In genomic region chr1:20693634-20694313, GRCm38 (mm10) we compare ENCODE assay signal across 40 mouse cellular contexts. TPM values are rescaled to one million over a fixed set of nuclear protein-coding genes. Genes with fewer than 3 reads are reported as not detected.
"Had no signal": no experiment of that assay in that cellular context is flagged by ENCODE, and none has a peak within 500 bp of the region (broad histone marks: within the 10 kb centered on the region; RNA-seq: fewer than 3 reads in every experiment).

No protein-coding gene starts in this region.

- H3K36me3 ChIP-seq: heart, embryonic 10.5 days; heart, embryonic 12.5 days; hindbrain, embryonic 13.5 days; hindbrain, embryonic 15.5 days; intestine, embryonic 15.5 days; limb, embryonic 13.5 days; limb, embryonic 15.5 days; liver, embryonic 12.5 days had no signal

- H3K4me3 ChIP-seq: heart, embryonic 10.5 days; heart, embryonic 12.5 days; hindbrain, embryonic 13.5 days; hindbrain, embryonic 15.5 days; intestine, embryonic 15.5 days; layer of hippocampus, adult 2 months; limb, embryonic 13.5 days; limb, embryonic 15.5 days; liver, embryonic 12.5 days had no signal

- H3K4me1 ChIP-seq: heart, embryonic 10.5 days; heart, embryonic 12.5 days; hindbrain, embryonic 13.5 days; hindbrain, embryonic 15.5 days; intestine, embryonic 15.5 days; limb, embryonic 13.5 days; limb, embryonic 15.5 days; liver, embryonic 12.5 days had no signal

- ATAC-seq: hindbrain, postnatal 0 days; intestine, embryonic 15.5 days; intestine, postnatal 0 days; liver, embryonic 12.5 days had no signal

- H3K9ac ChIP-seq: heart, embryonic 12.5 days; hindbrain, embryonic 13.5 days; hindbrain, embryonic 15.5 days; intestine, embryonic 15.5 days; limb, embryonic 13.5 days; limb, embryonic 15.5 days; liver, embryonic 12.5 days; liver, embryonic 14.5 days had no signal

- H3K9me3 ChIP-seq: heart, embryonic 10.5 days; heart, embryonic 12.5 days; hindbrain, embryonic 13.5 days; hindbrain, embryonic 15.5 days; intestine, embryonic 15.5 days; limb, embryonic 13.5 days; limb, embryonic 15.5 days; liver, embryonic 12.5 days had no signal

- H3K27ac ChIP-seq: heart, embryonic 10.5 days; hindbrain, embryonic 13.5 days; hindbrain, embryonic 15.5 days; hindbrain, postnatal 0 days; intestine, embryonic 15.5 days; layer of hippocampus, adult 2 months; limb, embryonic 13.5 days; limb, embryonic 15.5 days; liver, embryonic 12.5 days; liver, embryonic 14.5 days had no signal

- DNase-seq: gastrocnemius, postnatal 14 days; gastrocnemius, postnatal 36 days; heart, adult 18-20 months; heart, postnatal 10 days; kidney, adult 18-20 months; kidney, adult 8-10 months; kidney, postnatal 10 days; kidney, postnatal 25 days; kidney, postnatal 4 days; layer of hippocampus, postnatal 36 days; left cerebral cortex, postnatal 4 days had no signal

- H3K4me2 ChIP-seq: heart, embryonic 12.5 days; hindbrain, embryonic 13.5 days; hindbrain, embryonic 15.5 days; intestine, embryonic 15.5 days; limb, embryonic 13.5 days; limb, embryonic 15.5 days; liver, embryonic 12.5 days had no signal

- H3K27me3 ChIP-seq: heart, embryonic 12.5 days; hindbrain, embryonic 13.5 days; hindbrain, embryonic 15.5 days; intestine, embryonic 15.5 days; limb, embryonic 13.5 days; limb, embryonic 15.5 days; liver, embryonic 12.5 days had no signal

RNA-seq across cellular contexts. Expression of gene Il17a, which starts 36.9 kb away (rescaled TPM):
- total RNA-seq: gastrocnemius, adult 8-10 months; gastrocnemius, postnatal 14 days; gastrocnemius, postnatal 36 days; heart, adult 18-20 months; heart, adult 8-10 months; heart, postnatal 10 days; heart, postnatal 25 days; hematopoietic stem cell, adult 5-6 weeks; hindbrain, postnatal 0 days; layer of hippocampus, adult 2 months; layer of hippocampus, postnatal 14 days; layer of hippocampus, postnatal 36 days; left cerebral cortex, adult 18-20 months; left cerebral cortex, adult 8-10 months; left cerebral cortex, postnatal 10 days; left cerebral cortex, postnatal 25 days; left cerebral cortex, postnatal 4 days; liver, adult 2 months had no signal
- polyA plus RNA-seq: gonadal fat pad, adult 2 months; heart, embryonic 10.5 days; heart, embryonic 12.5 days; heart, embryonic 14.5 days; heart, embryonic 16.5 days; hindbrain, embryonic 11.5 days; hindbrain, embryonic 13.5 days; hindbrain, embryonic 15.5 days; hindbrain, postnatal 0 days; intestine, embryonic 15.5 days; intestine, postnatal 0 days; kidney, embryonic 14.5 days; kidney, embryonic 16.5 days; limb, embryonic 11.5 days; limb, embryonic 13.5 days; limb, embryonic 15.5 days; liver, adult 2 months; liver, embryonic 12.5 days; liver, embryonic 14.5 days had no signal
